Mouse (Mus musculus) bone marrow macrophage, adult 2 months (primary cell): ENCODE measurements around the gene Syce2. TPM values are rescaled to one million over a fixed set of nuclear protein-coding genes. Genes with fewer than 3 reads are reported as not detected.
A peak's percentile ranks its signal among the peaks of the same experiment; 100 is the strongest.

Source experiments
- H3K27ac ChIP-seq: 2 replicates; pipeline ENCODE4 v1.5.1; 2012; ENCODE audit warnings: low read depth, low read length; ENCODE audit not compliant: insufficient read depth
- H3K4me1 ChIP-seq: 2 replicates; pipeline ENCODE4 v1.6.1; 2012; ENCODE audit warnings: low read length; ENCODE audit not compliant: control insufficient read depth, insufficient read depth
- H3K4me3 ChIP-seq: 2 replicates; pipeline ENCODE4 v1.5.1; 2012; ENCODE audit warnings: mild to moderate bottlenecking, low read length, moderate library complexity; ENCODE audit not compliant: insufficient read depth
- CTCF ChIP-seq: IDR thresholded peaks from 2 replicates; pipeline ENCODE4 v1.5.1; 2012; ENCODE audit warnings: low read depth, mild to moderate bottlenecking, low read length, moderate library complexity
- POLR2A ChIP-seq: IDR thresholded peaks from 2 replicates; pipeline ENCODE4 v1.6.1; 2012; ENCODE audit warnings: mild to moderate bottlenecking, low read depth, low read length, borderline replicate concordance
- polyA plus RNA-seq: library from polyadenylated mRNA; stranded (reverse); fragments of >200 nt; gene quantifications from 2 replicates; pipeline ENCODE4 v1.2.4, GENCODE M21; 2012; ENCODE audit not compliant: missing spikeins, insufficient read depth, insufficient read length

Gene Syce2
- polyA plus RNA-seq, 1 experiment = 19.4 TPM

GRCm38 (mm10) chr8:84841514-84841913 lies 30.4 kb upstream of the Syce2 start:
- H3K27ac ChIP-seq = no peak overlapping the region
- TF ChIP-seq POLR2A (no peak), CTCF (no peak)
- peaks cover 22% of the 10 kb centered on the region for H3K4me1 ChIP-seq
- peak overlapping the region; percentile 18; the same call in 1 of the 2 replicates for H3K4me3 ChIP-seq

- Histone ChIP-seq H3K4me3 (peak overlapping the region; percentile 98), H3K4me1 (peaks cover 27% of the 10 kb centered on the region), H3K27ac (peak overlapping the region; percentile 14; the same call in 1 of the 2 replicates)
- TF ChIP-seq POLR2A = no peak
- no peak for TF ChIP-seq CTCF
Observed at GRCm38 (mm10) chr8:84844397-84845070, 27.4 kb upstream of the Syce2 start.

GRCm38 (mm10) chr8:84845355-84846093 lies 26.4 kb upstream of the Syce2 start:
- Histone ChIP-seq H3K4me3 (peak overlapping the region; percentile 98), H3K4me1 (peaks cover 26% of the 10 kb centered on the region), H3K27ac (peak overlapping the region; percentile 77)
- TF ChIP-seq CTCF = peak; percentile 54
- TF ChIP-seq POLR2A = no peak

- peak overlapping the region; percentile 77 for H3K27ac ChIP-seq
- TF ChIP-seq CTCF (no peak), POLR2A (no peak)
- H3K4me3 ChIP-seq = peak overlapping the region; percentile 98
- peaks cover 26% of the 10 kb centered on the region for H3K4me1 ChIP-seq
Observed at GRCm38 (mm10) chr8:84846094-84846721, 25.7 kb upstream of the Syce2 start.

- H3K27ac ChIP-seq = peak within 1 kb of the TSS; percentile 92
- H3K4me3 ChIP-seq = peak within 1 kb of the TSS; percentile 98
- H3K4me1 ChIP-seq = peaks cover 26% of the 10 kb centered on the region
- no peak for TF ChIP-seq CTCF
- peak; percentile 83; the same call in 1 of the 2 replicates for TF ChIP-seq POLR2A
Observed at GRCm38 (mm10) chr8:84846722-84847572, 25.0 kb upstream of the Syce2 start, which contains the start of gene Calr. Gene Calr (minus strand): TSS chr8:84846934.

- H3K27ac ChIP-seq = peak overlapping the region; percentile 92
- peak overlapping the region; percentile 86; the same call in 1 of the 2 replicates for H3K4me3 ChIP-seq
- peaks cover 25% of the 10 kb centered on the region for H3K4me1 ChIP-seq
- no peak for TF ChIP-seq CTCF
- TF ChIP-seq POLR2A = 0 out of 2 replicates have a peak, but pooled peaks have one; percentile 7
Observed at GRCm38 (mm10) chr8:84847684-84848435, 24.1 kb upstream of the Syce2 start.

GRCm38 (mm10) chr8:84856434-84856833 lies 15.5 kb upstream of the Syce2 start:
- H3K4me1 ChIP-seq = peaks cover 3% of the 10 kb centered on the region; the same call in 1 of the 2 replicates
- no peak for TF ChIP-seq POLR2A
- TF ChIP-seq CTCF = no peak
- H3K4me3 ChIP-seq = no peak overlapping the region
- H3K27ac ChIP-seq = no peak overlapping the region

- peaks cover 3% of the 10 kb centered on the region; the same call in 1 of the 2 replicates for H3K4me1 ChIP-seq
- peak; percentile 29; the same call in 1 of the 2 replicates for TF ChIP-seq POLR2A
- no peak for TF ChIP-seq CTCF
- peak within 1 kb of the TSS; percentile 89 for H3K4me3 ChIP-seq
- H3K27ac ChIP-seq = peak within 1 kb of the TSS; percentile 69
Observed at GRCm38 (mm10) chr8:84856864-84857441, 15.0 kb upstream of the Syce2 start, which contains the start of gene Farsa. Gene Farsa (plus strand): TSS chr8:84856989.
